Mouse (Mus musculus): Measurements from ENCODE around the gene Cd302.

- TF ChIP-seq CTCF (IDR thresholded peaks at IDR 0.05; ENCODE audit: extremely low read depth, insufficient read depth, low read length) (no peak), POLR2A (IDR thresholded peaks at IDR 0.05; ENCODE audit: extremely low read depth, insufficient read depth, low read length) (no peak)
Observed at GRCm38 (mm10) chr2:60278627-60279026, 5.7 kb downstream of the Cd302 start.

All from cortical plate, adult 2 months (tissue).